Mouse (Mus musculus): ENCODE data around the gene Prkg1. TPM values are rescaled to one million over a fixed set of nuclear protein-coding genes. Genes with fewer than 3 reads are reported as not detected.

Prkg1 gene
- polyA plus RNA-seq (2012; rRNA removed), result 0.40 and 0.58 TPM in 2 replicates

DNA sequence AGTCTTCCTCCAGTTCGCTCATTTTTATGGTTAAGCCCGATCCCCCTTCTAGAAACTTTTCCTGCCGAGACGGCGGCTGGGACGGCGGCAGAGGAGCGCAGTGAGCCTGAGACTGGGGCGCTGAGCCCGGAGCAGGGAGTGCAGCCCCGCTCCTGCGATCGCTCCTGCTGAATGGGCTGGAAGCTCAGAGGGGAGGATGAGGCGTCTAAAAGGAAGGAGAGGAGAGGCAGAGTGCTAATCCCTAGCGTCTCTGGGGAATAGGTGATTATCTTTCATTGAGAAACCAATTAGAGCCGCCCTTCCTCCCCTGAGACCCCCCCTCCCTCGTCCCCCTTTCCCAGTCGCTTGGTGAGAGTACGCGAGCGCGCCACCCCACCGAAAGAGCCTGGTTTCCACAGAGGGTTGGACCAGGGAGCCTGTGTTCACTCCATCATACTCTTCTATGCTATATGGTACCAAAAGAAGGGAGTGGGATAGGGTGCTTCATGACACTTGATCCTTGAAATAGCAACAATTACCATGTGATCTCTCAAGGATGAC, at the start of gene Prkg1:
Gene Prkg1, minus strand, starts transcription at position 233 of the 540 bp plus-strand sequence.

DNA sequence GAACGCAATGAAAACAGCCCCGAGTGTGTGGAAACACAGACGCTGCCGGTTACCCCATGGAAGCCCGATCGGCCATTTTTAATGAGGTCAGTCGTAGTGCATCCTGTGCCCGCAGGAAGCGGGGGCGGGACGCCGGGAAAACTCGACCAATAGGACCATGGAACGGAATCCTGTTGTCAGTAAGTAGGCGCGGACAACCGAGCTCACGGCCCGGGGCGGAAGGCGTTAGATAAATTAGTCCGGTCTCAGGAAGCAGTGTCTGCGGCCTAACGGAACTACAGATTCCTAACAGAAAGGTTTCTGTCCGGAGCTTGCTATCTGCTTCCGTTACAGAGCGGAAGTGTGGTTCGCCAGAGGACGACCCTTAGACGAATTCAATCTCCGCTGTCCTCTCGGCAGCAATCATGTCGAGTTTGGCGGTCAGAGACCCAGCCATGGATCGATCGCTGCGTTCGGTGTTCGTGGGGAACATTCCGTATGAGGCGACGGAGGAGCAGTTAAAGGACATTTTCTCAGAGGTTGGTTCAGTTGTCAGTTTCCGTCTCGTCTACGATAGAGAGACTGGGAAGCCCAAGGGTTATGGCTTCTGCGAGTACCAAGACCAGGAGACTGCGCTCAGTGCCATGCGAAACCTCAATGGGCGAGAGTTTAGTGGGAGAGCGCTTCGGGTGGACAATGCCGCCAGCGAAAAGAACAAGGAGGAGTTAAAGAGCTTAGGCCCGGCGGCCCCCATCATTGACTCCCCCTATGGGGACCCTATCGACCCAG, 682.0 kb downstream of the Prkg1 start, which contains the start of gene Cstf2t:
Gene Cstf2t, plus strand, starts transcription at position 176 of the 768 bp plus-strand sequence.

DNA sequence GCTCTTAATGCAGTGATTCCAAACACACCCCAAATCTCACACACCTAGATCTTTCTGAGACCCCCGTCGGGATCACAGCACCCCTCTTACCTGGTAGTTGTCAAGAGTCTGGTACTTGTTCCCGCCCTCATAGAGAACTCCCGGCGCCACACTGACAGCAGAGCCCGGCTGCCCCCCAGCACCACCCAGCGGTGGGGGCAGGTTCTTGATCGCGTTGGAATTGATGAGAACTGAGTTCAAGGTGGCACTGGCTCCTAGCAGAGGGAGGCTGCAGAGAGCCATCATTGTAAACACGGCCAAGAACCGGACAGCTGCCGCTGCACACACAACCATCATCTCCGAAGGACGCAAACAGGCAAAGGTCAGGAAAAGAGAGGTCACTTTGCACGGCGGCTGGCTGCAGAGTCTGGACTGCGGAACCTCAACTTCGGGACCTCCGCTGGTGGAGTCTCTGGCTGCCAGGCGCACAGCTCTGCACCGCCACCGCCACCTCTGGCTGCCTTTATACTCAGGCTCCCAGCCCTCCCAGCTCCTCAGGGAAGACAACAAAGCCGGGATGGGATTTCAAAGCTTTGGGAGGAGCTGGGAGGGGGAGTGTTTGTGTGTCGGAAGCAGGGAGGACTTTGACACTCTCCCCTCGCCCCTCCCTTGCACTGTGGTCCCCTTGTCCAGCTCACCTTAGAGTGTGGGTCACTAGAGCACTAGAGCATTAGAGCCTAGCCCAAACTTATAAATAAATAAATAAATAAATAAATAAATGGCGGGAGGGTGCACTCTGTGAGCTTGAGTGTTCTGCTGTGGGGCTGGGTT, 1215.6 kb downstream of the Prkg1 start, which contains the start of gene Dkk1:
Gene Dkk1, minus strand, starts transcription at position 622 of the 810 bp plus-strand sequence.

Other genes starting within 250 kb of the Prkg1 start
- 5.8 and 6.5 TPM in 2 replicates for gene A1cf, start 103.7 kb upstream of the Prkg1 start, polyA plus RNA-seq (2012; rRNA removed)

Measured in liver, embryonic 14 days (tissue).